Mouse (Mus musculus): ENCODE results near the gene Tnfsf9.

- TF ChIP-seq POLR2A (IDR thresholded peaks at IDR 0.05; ENCODE audit: low read depth, low read length) (no peak), CTCF (IDR thresholded peaks at IDR 0.05; ENCODE audit: extremely low read depth, insufficient read depth, insufficient read length, insufficient replicate concordance) (no peak)
These were observed 38.6 kb downstream of the Tnfsf9 start for GRCm38 (mm10) chr17:57143704-57144103.
